Mouse (Mus musculus) adrenal gland, postnatal 14 days (tissue): ENCODE results near the gene Olfr608. TPM values are rescaled to one million over a fixed set of nuclear protein-coding genes. Genes with fewer than 3 reads are reported as not detected.
"Not testable (repeated sequence)": the region's sequence is repeated elsewhere in the genome, so short reads cannot be mapped to it uniquely, and the experiment has no call there.

Experiments
- DNase-seq: peaks from one replicate; pipeline ENCODE4 v3.0.0; 2021; ENCODE audit warnings: mixed read lengths
- long read RNA-seq, 2 experiments: library from polyadenylated mRNA; stranded (forward); transcript quantifications; one replicate each; pipeline ENCODE4 v2.0.0; 2021
- total RNA-seq: library from RNA; stranded (reverse); gene quantifications from 2 replicates; pipeline ENCODE4 v1.2.3, GENCODE M21; 2021

The Olfr608 gene
- total RNA-seq, result not detected in 2 replicates
- long read RNA-seq, experiment 1, result 0 reads
- long read RNA-seq, experiment 2, result 0 reads

- no peak for DNase-seq
Observed at GRCm38 (mm10) chr7:103469577-103469976, at the start of gene Olfr608. TSS of gene Olfr608 (plus strand) at chr7:103469877.

- DNase-seq, result no peak
Observed at GRCm38 (mm10) chr7:103445339-103445738, 24.3 kb upstream of the Olfr608 start, which contains the start of gene Olfr605. TSS of gene Olfr605 (minus strand) at chr7:103445439.

- no peak for DNase-seq
Observed at GRCm38 (mm10) chr7:103448746-103449145, 20.9 kb upstream of the Olfr608 start, which contains the start of gene Olfr606. TSS of gene Olfr606 (plus strand) at chr7:103449046.

- no peak for DNase-seq
Observed at GRCm38 (mm10) chr7:103460590-103460989, 9.1 kb upstream of the Olfr608 start.

- DNase-seq, result not testable (repeated sequence)
Observed at GRCm38 (mm10) chr7:103477106-103477505, 7.4 kb downstream of the Olfr608 start.

GRCm38 (mm10) chr7:103497962-103498361 lies 28.3 kb downstream of the Olfr608 start, which contains the start of gene Olfr609:
TSS of gene Olfr609 (minus strand) at chr7:103498062.
- DNase-seq, result no peak

GRCm38 (mm10) chr7:103512022-103512421 lies 42.3 kb downstream of the Olfr608 start, which contains the start of gene Olfr610:
TSS of gene Olfr610 (minus strand) at chr7:103512122.
- DNase-seq, result no peak

- DNase-seq, result not testable (repeated sequence)
Observed at GRCm38 (mm10) chr7:103520746-103521145, 51.1 kb downstream of the Olfr608 start, which contains the start of gene Olfr611. TSS of gene Olfr611 (minus strand) at chr7:103520846.

Other genes starting within 250 kb of the Olfr608 start
- not detected in 2 replicates for gene Usp17ld, start 217.4 kb upstream of the Olfr608 start, total RNA-seq
- not detected in 2 replicates for gene Olfr596, start 164.2 kb upstream of the Olfr608 start, total RNA-seq
- gene Olfr597, start 153.6 kb upstream of the Olfr608 start, total RNA-seq, result not detected in 2 replicates
- gene Olfr598, start 146.3 kb upstream of the Olfr608 start, total RNA-seq, result not detected in 2 replicates
- gene Olfr599, start 134.0 kb upstream of the Olfr608 start, total RNA-seq, result not detected in 2 replicates
- gene Olfr600, start 120.2 kb upstream of the Olfr608 start, total RNA-seq, result not detected in 2 replicates
- not detected in 2 replicates for gene Olfr601, start 107.2 kb upstream of the Olfr608 start, total RNA-seq
- not detected in 2 replicates for gene Olfr603, start 83.7 kb upstream of the Olfr608 start, total RNA-seq
- not detected in 2 replicates for gene Usp17lc, start 54.8 kb upstream of the Olfr608 start, total RNA-seq
- not detected in 2 replicates for gene Olfr605, start 24.4 kb upstream of the Olfr608 start, total RNA-seq
- not detected in 2 replicates for gene Olfr606, start 20.8 kb upstream of the Olfr608 start, total RNA-seq
- not detected in 2 replicates for gene Olfr607, start 5.7 kb upstream of the Olfr608 start, total RNA-seq
- gene Olfr609, start 28.2 kb downstream of the Olfr608 start, total RNA-seq, result not detected in 2 replicates
- not detected in 2 replicates for gene Olfr610, start 42.2 kb downstream of the Olfr608 start, total RNA-seq
- gene Olfr611, start 51.0 kb downstream of the Olfr608 start, total RNA-seq, result not detected in 2 replicates
- not detected in 2 replicates for gene Olfr612, start 72.8 kb downstream of the Olfr608 start, total RNA-seq
- gene Olfr613, start 78.2 kb downstream of the Olfr608 start, total RNA-seq, result not detected in 2 replicates
- not detected in 2 replicates for gene Olfr615, start 86.2 kb downstream of the Olfr608 start, total RNA-seq
- gene Olfr616, start 99.3 kb downstream of the Olfr608 start, total RNA-seq, result not detected in 2 replicates
- gene Olfr617, start 103.2 kb downstream of the Olfr608 start, total RNA-seq, result not detected in 2 replicates
- not detected in 2 replicates for gene Olfr618, start 120.2 kb downstream of the Olfr608 start, total RNA-seq
- not detected in 2 replicates for gene Olfr619, start 130.7 kb downstream of the Olfr608 start, total RNA-seq
- not detected in 2 replicates for gene Olfr620, start 142.7 kb downstream of the Olfr608 start, total RNA-seq
- not detected in 2 replicates for gene Olfr622, start 172.8 kb downstream of the Olfr608 start, total RNA-seq
- gene Olfr623, start 193.8 kb downstream of the Olfr608 start, total RNA-seq, result not detected in 2 replicates
- 0.04 TPM in 1 of 2 replicates, not detected in the other for gene Olfr624, start 201.3 kb downstream of the Olfr608 start, total RNA-seq
- not detected in 2 replicates for gene Olfr625-ps1, start 212.8 kb downstream of the Olfr608 start, total RNA-seq
- not detected in 2 replicates for gene Olfr243, start 244.8 kb downstream of the Olfr608 start, total RNA-seq